Mouse (Mus musculus) stomach, embryonic 15.5 days (tissue): ENCODE data around the gene Rbm44. TPM values are rescaled to one million over a fixed set of nuclear protein-coding genes. Genes with fewer than 3 reads are reported as not detected.
A peak's percentile ranks its signal among the peaks of the same experiment; 100 is the strongest.

Experiments used
- ATAC-seq: fragments of 200-750 bp; cut with Nextera tagmentation; 2 replicates; pipeline ENCODE4 v1.8.0; 2017; ENCODE audit warnings: low read depth, moderate number of reproducible peaks, moderate TSS enrichment; ENCODE audit not compliant: insufficient read depth, low FRiP score
- H3K27ac ChIP-seq: fragments of 300-500 bp; sonication (generic); 2 replicates; pipeline ENCODE4 v1.5.1; 2015; ENCODE audit warnings: mild to moderate bottlenecking, inconsistent platforms
- H3K27me3 ChIP-seq: fragments of 300-500 bp; sonication (generic); replicated peaks from 2 replicates; pipeline ENCODE4 v1.6.1; 2015; ENCODE audit warnings: inconsistent platforms
- H3K36me3 ChIP-seq: fragments of 300-500 bp; sonication (generic); 2 replicates; pipeline ENCODE4 v1.6.1; 2015; ENCODE audit warnings: inconsistent platforms
- H3K4me1 ChIP-seq: fragments of 300-500 bp; sonication (generic); 2 replicates; pipeline ENCODE4 v1.6.1; 2015; ENCODE audit warnings: inconsistent platforms
- H3K4me2 ChIP-seq: fragments of 300-500 bp; sonication (generic); 2 replicates; pipeline ENCODE4 v1.6.1; 2015; ENCODE audit warnings: mild to moderate bottlenecking, inconsistent platforms
- H3K4me3 ChIP-seq: fragments of 300-500 bp; sonication (generic); replicated peaks from 2 replicates; pipeline ENCODE4 v1.5.1; 2015; ENCODE audit warnings: inconsistent platforms
- H3K9ac ChIP-seq: fragments of 300-500 bp; sonication (generic); 2 replicates; pipeline ENCODE4 v1.6.1; 2015; ENCODE audit warnings: inconsistent platforms
- H3K9me3 ChIP-seq: fragments of 300-500 bp; sonication (generic); 2 replicates; pipeline ENCODE4 v1.6.1; 2016; ENCODE audit warnings: inconsistent platforms
- WGBS: fragments of 180-500 bp; shearing (Covaris S2); methylation state at CpG from one replicate; pipeline ENCODE4 v1.1.7; 2015; 5-methylcytosine and 5-hydroxymethylcytosine counted together
- polyA plus RNA-seq: library from polyadenylated mRNA; unstranded; fragments of >200 nt; fragmentation: Nextera tagmentation; extraction: Ambion mirVana; gene quantifications from 2 replicates; pipeline ENCODE4 v1.2.1, GENCODE M21; 2015

Rbm44 gene
- polyA plus RNA-seq: 0.86 and 0.88 TPM in 2 replicates

DNA sequence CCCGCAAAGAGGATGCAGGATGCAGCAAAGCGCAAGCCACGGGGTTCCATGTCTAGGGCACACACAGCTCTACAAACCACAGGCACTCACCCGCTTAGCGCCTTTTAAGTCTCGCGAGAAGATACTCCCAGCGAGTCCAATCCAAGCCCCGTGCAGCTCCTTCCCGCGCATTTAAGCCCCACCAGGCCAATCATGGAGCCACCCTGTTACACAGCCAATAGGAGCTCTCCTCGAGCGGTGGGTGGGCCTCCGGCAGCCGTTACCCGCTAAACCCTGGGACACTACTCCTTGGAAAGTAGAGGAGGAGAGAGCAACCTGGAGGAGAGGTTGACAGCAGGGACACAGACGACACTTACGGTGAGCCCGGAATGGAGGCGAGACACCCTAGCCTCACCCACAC is at the start of gene Rbm44:
Gene Rbm44, plus strand, starts transcription at position 277 of the 400 bp plus-strand sequence.
- Histone ChIP-seq H3K27ac (no peak within 1 kb of the TSS), H3K4me3 (no peak within 1 kb of the TSS), H3K4me1 (no peaks in the 10 kb centered on the region), H3K9ac (no peak within 1 kb of the TSS), H3K27me3 (no peaks in the 10 kb centered on the region), H3K4me2 (no peak within 1 kb of the TSS), H3K9me3 (no peaks in the 10 kb centered on the region), H3K36me3 (no peaks in the 10 kb centered on the region)
- WGBS: 67% methylated on average over 20 of the region's 20 CpGs
- no peak; the same call in 1 of the 2 replicates for ATAC-seq

DNA sequence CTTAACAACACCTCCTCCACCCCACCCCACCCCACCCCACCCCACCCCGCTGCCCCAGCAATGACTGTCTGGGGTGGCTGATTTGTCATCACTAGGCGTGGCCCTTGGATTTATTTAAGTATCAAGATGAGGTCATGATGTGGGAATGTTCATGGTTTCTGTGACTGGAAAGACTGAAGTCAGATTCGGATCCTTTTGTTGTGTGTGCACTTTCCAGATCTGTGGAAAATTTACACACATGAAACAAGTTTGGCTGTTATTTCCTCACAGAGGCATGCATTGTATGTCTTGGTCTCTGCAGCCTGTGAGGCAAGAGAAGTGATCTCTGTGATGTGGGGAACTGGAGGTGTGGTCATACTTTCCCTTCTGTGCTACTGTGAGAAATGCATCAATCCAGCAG is 49.6 kb upstream of the Rbm44 start:
- Histone ChIP-seq H3K27ac (peak overlapping the region; percentile 67), H3K9ac (no peak overlapping the region), H3K4me3 (no peak overlapping the region), H3K4me1 (peaks cover 16% of the 10 kb centered on the region), H3K4me2 (no peak overlapping the region), H3K9me3 (no peaks in the 10 kb centered on the region), H3K27me3 (no peaks in the 10 kb centered on the region), H3K36me3 (no peaks in the 10 kb centered on the region)
- ATAC-seq: no peak
- 46% methylated on average over 3 of the region's 3 CpGs for whole genome bisulfite sequencing

DNA sequence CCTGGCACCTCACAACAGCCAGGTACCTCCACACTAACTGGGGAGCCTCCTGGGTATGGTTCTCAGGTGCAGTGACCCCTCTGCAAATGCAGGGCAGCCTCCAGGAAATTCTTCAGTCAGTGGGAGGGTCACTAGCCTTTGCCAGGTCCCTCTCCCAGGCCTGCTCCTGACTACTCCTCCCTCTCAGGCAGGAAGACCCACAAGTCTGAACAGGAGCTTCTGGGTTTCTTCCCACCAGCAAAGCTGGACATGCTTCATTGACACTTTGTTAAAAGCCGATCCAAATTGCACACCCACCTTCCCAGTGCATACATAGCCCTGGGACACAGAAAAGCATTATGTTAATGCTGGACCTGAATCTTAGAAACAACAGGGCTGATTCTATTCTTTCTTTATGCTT is 49.0 kb upstream of the Rbm44 start:
- 35% methylated on average over 1 of the region's 1 CpGs for WGBS
- Histone ChIP-seq H3K27ac (peak overlapping the region; percentile 67), H3K4me1 (peaks cover 16% of the 10 kb centered on the region), H3K27me3 (no peaks in the 10 kb centered on the region), H3K4me3 (no peak overlapping the region), H3K4me2 (no peak overlapping the region), H3K36me3 (no peaks in the 10 kb centered on the region), H3K9me3 (no peaks in the 10 kb centered on the region), H3K9ac (no peak overlapping the region)
- ATAC-seq: no peak

DNA sequence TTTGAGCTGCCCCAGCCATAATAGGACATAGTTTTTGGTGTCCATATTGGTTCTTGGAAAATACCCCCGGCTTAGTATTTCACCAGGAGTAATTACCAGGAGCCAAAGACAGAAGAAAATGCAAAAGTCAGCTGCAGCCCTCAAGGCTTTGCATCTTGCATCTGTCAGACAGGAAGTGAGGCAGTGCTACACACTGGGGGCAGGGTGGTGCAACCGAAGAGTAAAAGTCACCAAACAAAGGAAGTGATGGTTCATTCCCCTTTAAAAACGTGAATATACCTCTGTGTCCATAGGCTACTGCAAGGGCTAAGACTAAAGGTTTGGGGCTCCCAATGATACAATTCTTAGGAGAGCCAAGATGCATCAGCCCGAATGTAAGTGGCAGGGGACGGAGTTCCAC is 48.4 kb upstream of the Rbm44 start:
- Histone ChIP-seq H3K4me3 (no peak overlapping the region), H3K9ac (no peak overlapping the region), H3K36me3 (no peaks in the 10 kb centered on the region), H3K4me1 (peaks cover 16% of the 10 kb centered on the region), H3K4me2 (no peak overlapping the region), H3K27ac (peak overlapping the region; percentile 67), H3K27me3 (no peaks in the 10 kb centered on the region), H3K9me3 (no peaks in the 10 kb centered on the region)
- WGBS: 63% methylated on average over 5 of the region's 5 CpGs
- no peak for ATAC-seq

DNA sequence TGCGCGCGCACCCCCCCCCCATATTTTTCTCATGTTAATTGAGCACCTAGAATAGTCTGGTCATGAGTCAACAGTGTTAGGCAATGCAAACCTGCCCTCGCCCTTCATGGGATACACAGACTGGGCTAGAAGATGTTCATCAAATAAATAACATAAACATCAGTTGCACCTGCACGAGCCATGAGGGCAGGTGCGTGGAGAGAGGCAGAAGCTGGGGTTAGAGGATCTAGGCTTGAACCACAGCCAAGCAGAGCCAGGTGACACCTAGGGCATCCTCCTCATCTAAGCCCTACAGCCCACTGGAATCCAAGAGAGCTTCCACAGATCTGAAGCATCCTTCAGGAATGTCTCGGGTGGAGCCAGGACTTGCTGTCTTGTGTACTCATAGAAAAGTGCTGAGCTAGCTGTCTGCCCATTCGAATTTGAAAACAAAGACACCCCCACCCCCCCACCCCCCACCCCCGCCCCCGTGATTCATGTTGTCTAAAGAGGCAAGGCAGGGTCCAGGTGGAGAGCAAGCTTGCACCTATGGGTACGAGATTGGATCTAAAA is 47.5 kb upstream of the Rbm44 start:
- H3K9ac ChIP-seq: no peak overlapping the region
- H3K9me3 ChIP-seq: no peaks in the 10 kb centered on the region
- no peaks in the 10 kb centered on the region for H3K27me3 ChIP-seq
- no peak for ATAC-seq
- WGBS: 86% methylated on average over 11 of the region's 11 CpGs
- H3K36me3 ChIP-seq: no peaks in the 10 kb centered on the region
- no peak overlapping the region for H3K4me2 ChIP-seq
- H3K4me3 ChIP-seq: no peak overlapping the region
- H3K27ac ChIP-seq: no peak overlapping the region
- H3K4me1 ChIP-seq: peaks cover 16% of the 10 kb centered on the region

DNA sequence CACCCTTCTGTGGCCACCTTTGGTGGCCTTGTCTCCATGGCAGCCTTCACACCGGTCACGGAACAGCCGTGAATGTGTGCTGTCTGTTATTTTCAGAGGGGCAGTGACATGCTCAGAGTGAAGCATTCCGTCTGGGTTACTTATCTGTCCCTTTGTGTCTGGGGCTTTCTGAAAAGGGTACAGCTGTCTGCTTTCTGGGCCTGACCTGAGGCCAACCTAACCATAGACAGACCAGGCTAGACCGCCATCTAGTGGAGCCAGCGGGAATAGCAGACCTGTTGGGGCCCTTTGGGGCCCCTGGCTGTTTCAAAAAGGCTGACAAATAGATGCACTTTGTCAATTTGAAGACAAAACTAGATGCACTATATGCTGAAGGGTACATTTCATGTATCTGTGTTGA is 46.0 kb upstream of the Rbm44 start:
- no peak overlapping the region for H3K27ac ChIP-seq
- H3K27me3 ChIP-seq: no peaks in the 10 kb centered on the region
- no peak; the same call in 1 of the 2 replicates for ATAC-seq
- H3K4me3 ChIP-seq: no peak overlapping the region
- H3K4me1 ChIP-seq: peaks cover 16% of the 10 kb centered on the region
- 0 out of 2 replicates have a peak, but pooled peaks cover 4% of the 10 kb centered on the region for H3K36me3 ChIP-seq
- no peak overlapping the region for H3K4me2 ChIP-seq
- no peak overlapping the region for H3K9ac ChIP-seq
- no peaks in the 10 kb centered on the region for H3K9me3 ChIP-seq
- 9% methylated on average over 6 of the region's 6 CpGs for WGBS

DNA sequence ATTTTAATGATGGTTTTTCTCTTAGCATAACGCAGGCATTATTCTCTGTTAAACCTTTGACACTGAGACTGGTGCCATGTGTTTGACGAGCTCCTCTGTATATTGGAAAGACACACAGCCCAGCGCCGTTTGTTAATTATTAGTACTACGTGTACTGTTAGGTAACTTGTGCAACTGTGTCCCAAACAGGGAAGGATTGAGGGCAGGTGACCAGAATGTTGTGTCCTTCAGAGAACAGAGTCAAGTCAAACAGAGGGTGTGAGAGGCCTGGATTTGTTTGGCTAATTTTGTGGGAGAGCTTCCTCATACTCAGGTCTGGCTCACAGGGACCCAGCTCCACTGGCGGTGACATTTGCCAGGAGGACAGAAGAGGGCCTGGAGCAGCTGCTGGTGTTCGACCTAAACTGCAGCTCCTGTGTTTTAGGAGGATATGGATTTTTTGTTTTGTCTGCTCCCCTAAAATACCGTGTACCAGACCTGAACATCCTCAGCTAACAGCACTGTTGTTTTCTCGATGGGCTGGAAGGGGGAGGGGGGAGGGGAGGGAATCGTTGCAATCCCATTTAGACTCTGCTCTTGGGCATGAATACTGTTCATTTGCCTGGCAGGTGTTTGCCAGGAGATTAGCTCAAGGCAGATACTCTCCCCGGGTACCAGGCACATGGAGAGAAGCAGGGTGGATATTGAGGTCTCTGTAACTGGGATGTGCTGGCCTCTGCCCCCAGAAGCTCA is 43.0 kb upstream of the Rbm44 start:
- Histone ChIP-seq H3K9ac (no peak overlapping the region), H3K4me2 (no peak overlapping the region), H3K4me3 (no peak overlapping the region), H3K27ac (no peak overlapping the region), H3K9me3 (no peaks in the 10 kb centered on the region), H3K4me1 (no peaks in the 10 kb centered on the region), H3K27me3 (no peaks in the 10 kb centered on the region), H3K36me3 (peaks cover 13% of the 10 kb centered on the region; the same call in 1 of the 2 replicates)
- WGBS: 65% methylated on average over 11 of the region's 11 CpGs
- peak; percentile 29; the same call in 1 of the 2 replicates for ATAC-seq

DNA sequence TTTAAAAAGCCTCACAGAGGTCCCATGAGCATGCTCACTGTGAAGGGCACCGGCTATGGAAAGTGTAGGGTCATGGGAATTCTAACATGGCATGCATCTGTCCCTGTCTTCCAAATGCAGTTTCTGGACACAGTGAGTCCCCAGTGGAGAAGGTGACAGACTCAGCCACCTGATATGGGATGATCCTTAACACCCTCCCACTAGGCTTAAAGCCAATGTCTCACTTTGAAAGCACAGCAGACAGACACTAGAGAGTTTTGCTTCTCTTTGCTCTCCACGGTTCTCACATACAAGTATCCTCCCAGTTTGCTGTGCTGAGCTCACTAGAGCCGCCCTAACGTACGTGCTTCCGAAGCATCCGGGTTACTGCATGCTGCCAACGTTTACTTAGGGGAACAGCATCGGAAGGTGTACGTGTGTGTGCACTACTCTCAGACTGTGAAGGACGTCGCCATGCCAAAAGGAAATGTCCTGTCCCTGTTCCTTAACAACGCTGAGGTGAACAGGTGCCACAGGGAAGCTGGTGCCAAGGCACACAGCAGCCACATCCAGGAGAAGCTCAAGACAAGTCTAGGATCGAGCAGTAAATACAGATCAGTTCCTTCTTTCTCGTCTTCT is 41.4 kb upstream of the Rbm44 start:
- no peak overlapping the region for H3K4me3 ChIP-seq
- H3K36me3 ChIP-seq: peaks cover 19% of the 10 kb centered on the region; the same call in 1 of the 2 replicates
- 80% methylated on average over 15 of the region's 15 CpGs for WGBS
- no peaks in the 10 kb centered on the region for H3K9me3 ChIP-seq
- H3K27ac ChIP-seq: no peak overlapping the region
- no peak for ATAC-seq
- H3K27me3 ChIP-seq: no peaks in the 10 kb centered on the region
- no peaks in the 10 kb centered on the region for H3K4me1 ChIP-seq
- no peak overlapping the region for H3K9ac ChIP-seq
- no peak overlapping the region for H3K4me2 ChIP-seq

DNA sequence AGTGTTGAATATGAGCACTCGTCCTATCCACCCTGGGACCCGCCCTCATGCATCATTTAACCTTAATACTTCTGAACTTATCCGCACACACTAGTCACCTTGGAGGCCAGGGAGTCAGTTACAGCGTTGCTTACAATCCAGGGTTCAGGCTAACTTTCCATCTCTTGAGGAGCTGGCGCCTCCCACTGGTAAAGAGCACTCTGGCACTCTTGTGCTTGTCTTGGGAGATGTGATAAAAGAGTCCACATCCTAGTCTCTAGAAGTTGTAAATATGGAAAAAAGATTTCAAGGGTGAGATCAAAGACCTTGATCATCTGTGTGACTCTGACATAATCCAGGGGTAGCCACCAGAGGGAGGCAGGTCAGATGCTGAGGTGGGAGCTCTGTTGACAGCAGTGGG is 37.3 kb upstream of the Rbm44 start:
- H3K27me3 ChIP-seq: no peaks in the 10 kb centered on the region
- no peak overlapping the region for H3K4me2 ChIP-seq
- H3K27ac ChIP-seq: no peak overlapping the region
- no peak overlapping the region for H3K9ac ChIP-seq
- H3K36me3 ChIP-seq: peaks cover 33% of the 10 kb centered on the region
- no peak for ATAC-seq
- H3K9me3 ChIP-seq: no peaks in the 10 kb centered on the region
- no peak overlapping the region for H3K4me3 ChIP-seq
- 70% methylated on average over 5 of the region's 5 CpGs for WGBS
- H3K4me1 ChIP-seq: no peaks in the 10 kb centered on the region

DNA sequence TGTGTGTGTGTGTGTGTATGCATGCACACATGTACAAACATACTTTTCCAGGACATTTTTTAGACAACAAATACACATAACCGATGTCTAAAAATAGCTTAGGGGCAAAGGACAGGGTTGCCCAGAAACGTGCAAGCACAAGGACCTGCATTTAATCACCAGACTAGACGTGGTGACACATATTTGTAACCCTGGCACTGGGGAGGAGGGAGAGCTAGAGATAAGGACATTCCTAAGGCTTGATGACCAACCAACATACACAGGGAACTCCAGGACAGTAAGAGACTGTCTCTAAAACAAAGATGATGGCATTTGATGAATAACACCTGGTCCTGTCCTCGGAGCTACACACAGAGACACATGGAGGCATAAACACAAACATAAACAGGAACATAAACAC is 35.6 kb upstream of the Rbm44 start:
- Histone ChIP-seq H3K27me3 (no peaks in the 10 kb centered on the region), H3K36me3 (peaks cover 31% of the 10 kb centered on the region)
- peak; percentile 65; the same call in 1 of the 2 replicates for ATAC-seq

DNA sequence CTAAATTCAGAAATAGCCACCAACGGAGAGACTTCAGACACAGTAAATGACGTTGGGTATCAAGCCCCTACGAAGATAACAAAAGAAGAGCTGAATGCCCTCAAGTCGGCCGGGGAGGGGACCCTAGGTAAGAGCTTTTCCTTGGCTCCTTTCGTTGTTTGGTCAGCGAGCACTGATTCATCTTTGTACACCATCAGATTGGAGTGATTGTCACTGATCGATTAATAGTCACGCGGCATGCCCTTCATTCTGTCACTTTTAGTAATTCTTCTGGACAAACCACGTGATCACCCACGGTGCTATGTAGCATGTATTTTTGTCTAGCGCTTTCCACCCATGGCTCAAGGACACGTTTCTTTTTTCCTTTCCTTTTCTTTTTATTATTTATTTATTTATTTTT is 32.7 kb upstream of the Rbm44 start:
- H3K4me1 ChIP-seq: no peaks in the 10 kb centered on the region
- no peak overlapping the region for H3K4me2 ChIP-seq
- H3K9ac ChIP-seq: no peak overlapping the region
- no peaks in the 10 kb centered on the region for H3K9me3 ChIP-seq
- no peak overlapping the region for H3K4me3 ChIP-seq
- H3K36me3 ChIP-seq: peaks cover 32% of the 10 kb centered on the region
- H3K27me3 ChIP-seq: no peaks in the 10 kb centered on the region
- WGBS: 91% methylated on average over 14 of the region's 14 CpGs
- no peak for ATAC-seq
- H3K27ac ChIP-seq: no peak overlapping the region

More for the DNA sequence above, 35.6 kb upstream of the Rbm44 start:
- Histone ChIP-seq H3K4me1 (no peaks in the 10 kb centered on the region), H3K4me2 (no peak overlapping the region), H3K4me3 (no peak overlapping the region), H3K27ac (no peak overlapping the region), H3K9ac (no peak overlapping the region), H3K9me3 (no peaks in the 10 kb centered on the region)
- 23% methylated on average over 4 of the region's 4 CpGs for WGBS

DNA sequence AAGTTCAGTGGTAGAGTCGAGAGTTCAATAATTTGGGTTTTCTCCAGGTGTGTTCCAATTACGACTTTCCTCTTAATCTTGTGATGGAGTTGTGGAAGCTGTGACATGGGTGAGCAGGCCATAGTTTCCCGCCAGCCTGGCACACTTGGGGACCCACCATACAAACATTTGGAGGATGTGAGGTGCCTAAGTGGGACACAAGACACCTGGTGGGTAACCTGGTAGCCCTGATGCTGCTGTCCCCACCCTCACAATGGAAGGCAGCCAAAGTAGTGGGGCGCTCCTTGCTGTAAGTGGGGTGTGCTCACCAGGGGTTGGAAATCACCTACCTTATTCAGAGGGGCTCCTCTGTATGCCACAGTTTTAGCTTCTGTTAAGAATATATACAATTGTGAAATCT is 32.3 kb upstream of the Rbm44 start:
- WGBS: 94% methylated on average over 4 of the region's 4 CpGs
- no peak for ATAC-seq
- peaks cover 29% of the 10 kb centered on the region for H3K36me3 ChIP-seq

More for the DNA sequence above, 32.3 kb upstream of the Rbm44 start:
- no peak overlapping the region for H3K9ac ChIP-seq
- no peaks in the 10 kb centered on the region for H3K27me3 ChIP-seq
- H3K9me3 ChIP-seq: no peaks in the 10 kb centered on the region
- no peak overlapping the region for H3K27ac ChIP-seq
- H3K4me3 ChIP-seq: no peak overlapping the region
- no peak overlapping the region for H3K4me2 ChIP-seq
- H3K4me1 ChIP-seq: no peaks in the 10 kb centered on the region
